26 mouse cellular contexts compared by ENCODE assay signal in genomic region chr19:58360982-58361381, GRCm38 (mm10).
"Had no signal": no experiment of that assay in that cellular context is flagged by ENCODE, and none has a peak within 500 bp of the region (broad histone marks: within the 10 kb centered on the region; RNA-seq: fewer than 3 reads in every experiment).

No protein-coding gene starts in this region.

- H3K4me2 ChIP-seq: embryonic facial prominence, embryonic 12.5 days; embryonic facial prominence, embryonic 13.5 days; embryonic facial prominence, embryonic 15.5 days; forebrain, embryonic 12.5 days; forebrain, embryonic 15.5 days had no signal

- H3K4me3 ChIP-seq: embryonic facial prominence, embryonic 10.5 days; embryonic facial prominence, embryonic 12.5 days; embryonic facial prominence, embryonic 13.5 days; embryonic facial prominence, embryonic 15.5 days; erythroblast, embryonic 14.5 days; forebrain, embryonic 10.5 days; forebrain, embryonic 12.5 days; forebrain, embryonic 15.5 days; gastrocnemius, adult 2 months; heart, adult 2 months had no signal

- DNase-seq: cerebellum, adult 18-20 months; cerebellum, adult 2 months; cerebellum, adult 8-10 months; cerebellum, adult 9-10 months; cerebellum, adult 9-11 months; cerebellum, postnatal 10 days; cerebellum, postnatal 14 days; cerebellum, postnatal 25 days; cerebellum, postnatal 36 days; embryo, embryonic 11 days; gastrocnemius, adult 2 months; gastrocnemius, postnatal 10 days; gastrocnemius, postnatal 14 days; gastrocnemius, postnatal 25 days; gastrocnemius, postnatal 36 days; heart, adult 11 months; heart, adult 18-20 months; heart, adult 2 months had no signal

- H3K9ac ChIP-seq: embryonic facial prominence, embryonic 12.5 days; embryonic facial prominence, embryonic 13.5 days; embryonic facial prominence, embryonic 15.5 days; forebrain, embryonic 12.5 days; forebrain, embryonic 15.5 days had no signal

- H3K27me3 ChIP-seq: embryonic facial prominence, embryonic 12.5 days; embryonic facial prominence, embryonic 15.5 days; forebrain, embryonic 15.5 days had no signal

- H3K4me1 ChIP-seq: embryonic facial prominence, embryonic 12.5 days; embryonic facial prominence, embryonic 13.5 days; embryonic facial prominence, embryonic 15.5 days had no signal

- H3K9me3 ChIP-seq: embryonic facial prominence, embryonic 10.5 days; embryonic facial prominence, embryonic 12.5 days; embryonic facial prominence, embryonic 13.5 days; embryonic facial prominence, embryonic 15.5 days; forebrain, embryonic 10.5 days; forebrain, embryonic 12.5 days; forebrain, embryonic 15.5 days had no signal

- H3K36me3 ChIP-seq: embryonic facial prominence, embryonic 10.5 days; embryonic facial prominence, embryonic 12.5 days; embryonic facial prominence, embryonic 13.5 days; embryonic facial prominence, embryonic 15.5 days; forebrain, embryonic 10.5 days; forebrain, embryonic 12.5 days; forebrain, embryonic 15.5 days had no signal

- H3K27ac ChIP-seq: embryonic facial prominence, embryonic 10.5 days; embryonic facial prominence, embryonic 12.5 days; embryonic facial prominence, embryonic 13.5 days; embryonic facial prominence, embryonic 15.5 days; forebrain, embryonic 10.5 days; forebrain, embryonic 12.5 days; forebrain, embryonic 15.5 days; gastrocnemius, adult 2 months; heart, adult 2 months had no signal

- ATAC-seq: forebrain, embryonic 15.5 days had no signal
